Mouse (Mus musculus): ENCODE measurements around the gene Rbbp8nl. TPM values are rescaled to one million over a fixed set of nuclear protein-coding genes. Genes with fewer than 3 reads are reported as not detected.

The Rbbp8nl gene
- total and polyA plus RNA-seq, 2 experiments from 2014 or later, result not detected

GRCm38 (mm10) chr2:180257963-180258865, 31.5 kb downstream of the Rbbp8nl start:
- Histone ChIP-seq H3K36me3 (ENCODE audit: insufficient read depth) (peaks cover 39% of the 10 kb centered on the region), H3K4me3 (ENCODE audit: low read depth, low read length) (peak overlapping the region; percentile 79), H3K4me2 (ENCODE audit: low read depth) (peak overlapping the region; percentile 73), H3K9me3 (ENCODE audit: low read length) (no peaks in the 10 kb centered on the region), H3K27me3 (ENCODE audit: insufficient read depth, low read length) (no peaks in the 10 kb centered on the region), H3K4me1 (ENCODE audit: insufficient read depth) (0 out of 2 replicates have a peak, but pooled peaks cover 4% of the 10 kb centered on the region), H3K27ac (ENCODE audit: low read depth, low read length) (peak overlapping the region; percentile 93), H3K9ac (peak overlapping the region; percentile 78)
- 56% methylated on average over 11 of the region's 11 CpGs for WGBS
- DNase-seq (no peak), ATAC-seq (no peak)
- no peak for TF ChIP-seq CTCF (IDR thresholded peaks at IDR 0.05; ENCODE audit: low read depth)

GRCm38 (mm10) chr2:180257001-180257521, 32.6 kb downstream of the Rbbp8nl start, which contains the start of gene Rps21:
TSS of gene Rps21 (plus strand) at chr2:180257377.
- H3K9me3 ChIP-seq (ENCODE audit: low read length), result no peaks in the 10 kb centered on the region
- peak within 1 kb of the TSS; percentile 85 for H3K4me2 ChIP-seq (ENCODE audit: low read depth)
- peak within 1 kb of the TSS; percentile 78 for H3K9ac ChIP-seq
- peak; percentile 97 for ATAC-seq
- peak within 1 kb of the TSS; percentile 93 for H3K27ac ChIP-seq (ENCODE audit: low read depth, low read length)
- peak within 1 kb of the TSS; percentile 79 for H3K4me3 ChIP-seq (ENCODE audit: low read depth, low read length)
- H3K27me3 ChIP-seq (ENCODE audit: insufficient read depth, low read length), result no peaks in the 10 kb centered on the region
- H3K36me3 ChIP-seq (ENCODE audit: insufficient read depth), result peaks cover 28% of the 10 kb centered on the region
- 0 out of 2 replicates have a peak, but pooled peaks cover 4% of the 10 kb centered on the region for H3K4me1 ChIP-seq (ENCODE audit: insufficient read depth)
- peak; percentile 98 for DNase-seq
- TF ChIP-seq CTCF (IDR thresholded peaks at IDR 0.05; ENCODE audit: low read depth), result no peak
- WGBS, result under 1% methylated on average over 38 of the region's 38 CpGs

GRCm38 (mm10) chr2:180256296-180257000, 33.2 kb downstream of the Rbbp8nl start:
- Histone ChIP-seq H3K36me3 (ENCODE audit: insufficient read depth) (peaks cover 23% of the 10 kb centered on the region), H3K27ac (ENCODE audit: low read depth, low read length) (peak overlapping the region; percentile 93), H3K4me1 (ENCODE audit: insufficient read depth) (0 out of 2 replicates have a peak, but pooled peaks cover 4% of the 10 kb centered on the region), H3K9me3 (ENCODE audit: low read length) (no peaks in the 10 kb centered on the region), H3K4me2 (ENCODE audit: low read depth) (peak overlapping the region; percentile 85), H3K27me3 (ENCODE audit: insufficient read depth, low read length) (no peaks in the 10 kb centered on the region), H3K4me3 (ENCODE audit: low read depth, low read length) (peak overlapping the region; percentile 79), H3K9ac (peak overlapping the region; percentile 78)
- 28% methylated on average over 26 of the region's 26 CpGs for WGBS
- peak; percentile 44 for ATAC-seq
- no peak for TF ChIP-seq CTCF (IDR thresholded peaks at IDR 0.05; ENCODE audit: low read depth)
- DNase-seq, result peak; percentile 33

- no peak for TF ChIP-seq CTCF (IDR thresholded peaks at IDR 0.05; ENCODE audit: low read depth)
- Histone ChIP-seq H3K9me3 (ENCODE audit: low read length) (no peaks in the 10 kb centered on the region), H3K4me2 (ENCODE audit: low read depth) (0 out of 2 replicates have a peak overlapping the region, but pooled peaks have one; percentile 85), H3K27me3 (ENCODE audit: insufficient read depth, low read length) (no peaks in the 10 kb centered on the region), H3K4me3 (ENCODE audit: low read depth, low read length) (peak overlapping the region; percentile 79; the same call in 1 of the 2 replicates), H3K4me1 (ENCODE audit: insufficient read depth) (0 out of 2 replicates have a peak, but pooled peaks cover 7% of the 10 kb centered on the region), H3K27ac (ENCODE audit: low read depth, low read length) (no peak overlapping the region), H3K9ac (no peak overlapping the region), H3K36me3 (ENCODE audit: insufficient read depth) (peaks cover 16% of the 10 kb centered on the region; the same call in 1 of the 2 replicates)
- 91% methylated on average over 9 of the region's 9 CpGs for WGBS
- no peak for DNase-seq
- no peak for ATAC-seq
Measured at GRCm38 (mm10) chr2:180255701-180256100, 34.0 kb downstream of the Rbbp8nl start.

- no peaks in the 10 kb centered on the region for H3K27me3 ChIP-seq (ENCODE audit: insufficient read depth, low read length)
- no peak overlapping the region for H3K4me3 ChIP-seq (ENCODE audit: low read depth, low read length)
- H3K9ac ChIP-seq, result no peak overlapping the region
- 0 out of 2 replicates have a peak, but pooled peaks cover 7% of the 10 kb centered on the region for H3K4me1 ChIP-seq (ENCODE audit: insufficient read depth)
- ATAC-seq (no peak), DNase-seq (no peak)
- H3K4me2 ChIP-seq (ENCODE audit: low read depth), result no peak overlapping the region
- H3K36me3 ChIP-seq (ENCODE audit: insufficient read depth), result peaks cover 6% of the 10 kb centered on the region; the same call in 1 of the 2 replicates
- TF ChIP-seq CTCF (IDR thresholded peaks at IDR 0.05; ENCODE audit: low read depth), result no peak
- WGBS, result 93% methylated on average over 5 of the region's 5 CpGs
- H3K27ac ChIP-seq (ENCODE audit: low read depth, low read length), result no peak overlapping the region
- H3K9me3 ChIP-seq (ENCODE audit: low read length), result no peaks in the 10 kb centered on the region
Measured at GRCm38 (mm10) chr2:180254436-180255209, 35.1 kb downstream of the Rbbp8nl start.

- Histone ChIP-seq H3K4me3 (ENCODE audit: low read depth, low read length) (no peak overlapping the region), H3K4me2 (ENCODE audit: low read depth) (no peak overlapping the region), H3K4me1 (ENCODE audit: insufficient read depth) (0 out of 2 replicates have a peak, but pooled peaks cover 3% of the 10 kb centered on the region), H3K9ac (no peak overlapping the region), H3K27me3 (ENCODE audit: insufficient read depth, low read length) (no peaks in the 10 kb centered on the region), H3K36me3 (ENCODE audit: insufficient read depth) (no peaks in the 10 kb centered on the region), H3K9me3 (ENCODE audit: low read length) (no peaks in the 10 kb centered on the region), H3K27ac (ENCODE audit: low read depth, low read length) (no peak overlapping the region)
- no peak for TF ChIP-seq CTCF (IDR thresholded peaks at IDR 0.05; ENCODE audit: low read depth)
- DNase-seq (no peak), ATAC-seq (no peak)
- WGBS, result 41% methylated on average over 3 of the region's 3 CpGs
Measured at GRCm38 (mm10) chr2:180251838-180252237, 37.8 kb downstream of the Rbbp8nl start.
